Mouse (Mus musculus) gastrocnemius, postnatal 14 days (tissue): Measurements from ENCODE around the gene Pebp1. TPM values are rescaled to one million over a fixed set of nuclear protein-coding genes. Genes with fewer than 3 reads are reported as not detected.
"Not testable (repeated sequence)": the region's sequence is repeated elsewhere in the genome, so short reads cannot be mapped to it uniquely, and the experiment has no call there.

Source experiments
- DNase-seq: peaks from one replicate; pipeline ENCODE4 v3.0.0; 2021; ENCODE audit warnings: mixed read lengths
- intact Hi-C: fragments of 180-260 bp; cut with DNase I; formaldehyde crosslinking; loops from one replicate; pipeline ENCODE4 v1.15.1; 2025; ENCODE audit warnings: low total_unique reads
- long read RNA-seq, 2 experiments: library from polyadenylated mRNA; stranded (forward); transcript quantifications; one replicate each; pipeline ENCODE4 v2.0.0; 2021
- total RNA-seq, 2 experiments: library from RNA; stranded (reverse); gene quantifications; 2 replicates each; pipeline ENCODE4 v1.2.3; 2021

The Pebp1 gene
- total RNA-seq, result 100 to 1,000 TPM; 293 to 295 TPM
- long read RNA-seq, experiment 1, transcript Pebp1-201 (4 exons, 1,240 nt), result major isoform, 350 of 364 reads
- long read RNA-seq, experiment 1, partial matches to known transcripts, result 12 of 364 reads
- long read RNA-seq, experiment 1, other reads (novel, unspliced or antisense), result 2 of 364 reads
- long read RNA-seq, experiment 2, transcript Pebp1-201 (4 exons, 1,240 nt), result major isoform, 385 of 394 reads
- long read RNA-seq, experiment 2, partial matches to known transcripts, result 1 of 394 reads
- long read RNA-seq, experiment 2, other reads (novel, unspliced or antisense), result 8 of 394 reads

- intact Hi-C loops, result loop anchor here (10.0 kb wide), 1 partner anchor 172 kb away; the partner anchor contains the start of gene Suds3
- DNase-seq, result peak; percentile 98
These were observed at the start of gene Pebp1 for GRCm38 (mm10) chr5:117286831-117287822. Pebp1 (minus strand) TSS chr5:117287625.

GRCm38 (mm10) chr5:117330457-117330856 is 43.0 kb upstream of the Pebp1 start:
- intact Hi-C loops, result no loop called here
- DNase-seq, result no peak

GRCm38 (mm10) chr5:117326408-117326807 is 39.0 kb upstream of the Pebp1 start:
- intact Hi-C loops, result no loop called here
- DNase-seq, result no peak

- intact Hi-C loops, result no loop called here
These were observed 36.3 kb upstream of the Pebp1 start for GRCm38 (mm10) chr5:117323751-117324150.

GRCm38 (mm10) chr5:117318741-117319629 is 31.6 kb upstream of the Pebp1 start, which contains the start of gene Vsig10:
Vsig10 (plus strand) TSS chr5:117319083.
- intact Hi-C loops, result no loop called here
- DNase-seq, result peak; percentile 80

More at GRCm38 (mm10) chr5:117323751-117324150, 36.3 kb upstream of the Pebp1 start:
- DNase-seq, result no peak

GRCm38 (mm10) chr5:117314587-117315428 is 27.4 kb upstream of the Pebp1 start:
- intact Hi-C loops, result no loop called here
- DNase-seq, result no peak

GRCm38 (mm10) chr5:117313909-117314308 is 26.5 kb upstream of the Pebp1 start:
- no peak for DNase-seq
- intact Hi-C loops, result no loop called here

- DNase-seq, result peak; percentile 51
- intact Hi-C loops, result no loop called here
These were observed 26.0 kb upstream of the Pebp1 start for GRCm38 (mm10) chr5:117313420-117313819.

GRCm38 (mm10) chr5:117307699-117308098 is 20.3 kb upstream of the Pebp1 start:
- intact Hi-C loops, result loop anchor here (5.0 kb wide), 1 partner anchor 185 kb away; no protein-coding TSS in a partner anchor
- DNase-seq, result peak; percentile 78

- intact Hi-C loops, result loop anchor here (5.0 kb wide), 1 partner anchor 185 kb away; no protein-coding TSS in a partner anchor
These were observed 19.4 kb upstream of the Pebp1 start for GRCm38 (mm10) chr5:117306826-117307225.

GRCm38 (mm10) chr5:117305754-117306153 is 18.3 kb upstream of the Pebp1 start:
- intact Hi-C loops, result loop anchor here (5.0 kb wide), 1 partner anchor 187 kb away; no protein-coding TSS in a partner anchor
- DNase-seq, result no peak

More at GRCm38 (mm10) chr5:117306826-117307225, 19.4 kb upstream of the Pebp1 start:
- DNase-seq, result no peak

- intact Hi-C loops, result loop anchor here (5.0 kb wide), 1 partner anchor 187 kb away; no protein-coding TSS in a partner anchor
- DNase-seq, result peak; percentile 78
These were observed 17.5 kb upstream of the Pebp1 start for GRCm38 (mm10) chr5:117304947-117305346.

GRCm38 (mm10) chr5:117303691-117304579 is 16.5 kb upstream of the Pebp1 start:
- no peak for DNase-seq
- intact Hi-C loops, result no loop called here

GRCm38 (mm10) chr5:117302899-117303298 is 15.5 kb upstream of the Pebp1 start:
- no peak for DNase-seq
- intact Hi-C loops, result no loop called here

GRCm38 (mm10) chr5:117295011-117295410 is 7.6 kb upstream of the Pebp1 start:
- intact Hi-C loops, result no loop called here
- DNase-seq, result no peak

- not testable (repeated sequence) for DNase-seq
- intact Hi-C loops, result loop anchor here (5.0 kb wide), 1 partner anchor 1514 kb away; no protein-coding TSS in a partner anchor
These were observed 6.4 kb upstream of the Pebp1 start for GRCm38 (mm10) chr5:117293776-117294175.

GRCm38 (mm10) chr5:117292547-117292946 is 5.1 kb upstream of the Pebp1 start:
- DNase-seq, result no peak
- intact Hi-C loops, result loop anchor here (5.0 kb wide), 1 partner anchor 1515 kb away; no protein-coding TSS in a partner anchor
